Mouse (Mus musculus) CH12.LX (cell line): ENCODE results near the gene Thnsl1. TPM values are rescaled to one million over a fixed set of nuclear protein-coding genes. Genes with fewer than 3 reads are reported as not detected.

Source experiments
- DNase-seq: peaks from one replicate; pipeline ENCODE4 v3.0.0-alpha.2; 2013; ENCODE audit errors: extremely low read depth
- H3K27ac ChIP-seq: 2 replicates; pipeline ENCODE4 v1.5.1; 2012; ENCODE audit warnings: low read depth, mild to moderate bottlenecking, control low read depth, moderate library complexity; ENCODE audit not compliant: insufficient read depth
- H3K27me3 ChIP-seq: replicated peaks from 2 replicates; pipeline ENCODE3; 2012; ENCODE audit warnings: inconsistent platforms
- H3K36me3 ChIP-seq, 2 experiments: replicated peaks in 1 of 2; 2 replicates each; pipeline versions ENCODE3 to v1.6.1; 2012; ENCODE audit warnings: inconsistent platforms in 1 of 2, low read length in 1 of 2, mild to moderate bottlenecking in 1 of 2, mixed read lengths in 1 of 2, moderate library complexity in 1 of 2; ENCODE audit not compliant: control insufficient read depth in 1 of 2, insufficient read depth in 1 of 2
- H3K4me1 ChIP-seq, 2 experiments: 2 replicates each; pipeline ENCODE4 v1.6.1; 2012; ENCODE audit warnings: inconsistent platforms in 1 of 2, moderate library complexity in 1 of 2; ENCODE audit not compliant: insufficient read depth in 2 of 2, control insufficient read depth in 1 of 2
- H3K4me2 ChIP-seq: 2 replicates; pipeline ENCODE4 v1.6.1; 2012; ENCODE audit warnings: low read depth, mild to moderate bottlenecking, control low read depth; ENCODE audit not compliant: poor library complexity, insufficient read depth, severe bottlenecking
- H3K4me3 ChIP-seq, 3 experiments: fragments of 150-350 bp in 1 of 3; sonication (generic) in 1 of 3; replicated peaks in 1 of 3; 2 replicates each; pipeline versions ENCODE3 to v1.5.1; 2011 to 2012; ENCODE audit warnings: low read depth in 2 of 3, low read length in 2 of 3, mild to moderate bottlenecking in 2 of 3, moderate library complexity in 2 of 3, control low read depth in 1 of 3, improper control_type of control experiment in 1 of 3, inconsistent platforms in 1 of 3, mixed read lengths in 1 of 3; ENCODE audit not compliant: poor library complexity in 1 of 3
- H3K79me2 ChIP-seq: replicated peaks from 2 replicates; pipeline ENCODE4 v1.6.1; 2012; ENCODE audit warnings: mild to moderate bottlenecking, moderate library complexity; ENCODE audit not compliant: control insufficient read depth, poor library complexity, insufficient read depth, severe bottlenecking; ENCODE audit errors: extremely low read depth
- H3K9ac ChIP-seq: 2 replicates; pipeline ENCODE4 v1.6.1; 2012; ENCODE audit warnings: low read depth, mild to moderate bottlenecking, control low read depth, moderate library complexity; ENCODE audit not compliant: insufficient read depth
- H3K9me3 ChIP-seq: replicated peaks from 2 replicates; pipeline ENCODE3; 2012; ENCODE audit warnings: low read length, inconsistent platforms, mixed read lengths
- BHLHE40 ChIP-seq: IDR thresholded peaks from 2 replicates; pipeline ENCODE4 v1.6.1; 2011; ENCODE audit warnings: mild to moderate bottlenecking, low read depth, low read length, improper control_type of control experiment
- CTCF ChIP-seq, 2 experiments: IDR thresholded peaks in 1 of 2; conservative IDR thresholded peaks in 1 of 2; 2 replicates each; pipeline ENCODE4 v1.5.1; 2011 to 2012; ENCODE audit warnings: low read depth in 2 of 2, low read length in 2 of 2, improper control_type of control experiment in 1 of 2, inconsistent platforms in 1 of 2, mild to moderate bottlenecking in 1 of 2, moderate library complexity in 1 of 2
- EP300 ChIP-seq: IDR thresholded peaks from 2 replicates; pipeline ENCODE4 v1.6.1; 2011; ENCODE audit warnings: low read length, improper control_type of control experiment
- ETS1 ChIP-seq: conservative IDR thresholded peaks from 2 replicates; pipeline ENCODE4 v1.6.1; 2012; ENCODE audit warnings: low read depth, mild to moderate bottlenecking, inconsistent platforms, low read length, improper control_type of control experiment, moderate library complexity
- HCFC1 ChIP-seq: IDR thresholded peaks from 2 replicates; pipeline ENCODE4 v1.6.1; 2012; ENCODE audit warnings: low read depth, mild to moderate bottlenecking, inconsistent platforms, low read length, improper control_type of control experiment
- IRF4 ChIP-seq: IDR thresholded peaks from 2 replicates; pipeline ENCODE4 v1.6.1; 2014; ENCODE audit warnings: low read depth, mild to moderate bottlenecking, inconsistent platforms, low read length, improper control_type of control experiment
- MAZ ChIP-seq: IDR thresholded peaks from 2 replicates; pipeline ENCODE4 v1.6.1; 2012; ENCODE audit warnings: low read depth, mild to moderate bottlenecking, inconsistent platforms, low read length, improper control_type of control experiment, moderate library complexity
- MYC ChIP-seq: IDR thresholded peaks from 2 replicates; pipeline ENCODE4 v1.6.1; 2011; ENCODE audit warnings: low read depth, mild to moderate bottlenecking, improper control_type of control experiment, low read length
- NELFE ChIP-seq: IDR thresholded peaks from 2 replicates; pipeline ENCODE4 v1.6.1; 2011; ENCODE audit warnings: low read depth, low read length, improper control_type of control experiment
- PAX5 ChIP-seq: IDR thresholded peaks from 2 replicates; pipeline ENCODE4 v1.6.1; 2012; ENCODE audit warnings: low read length, inconsistent platforms, mixed read lengths
- POLR2A ChIP-seq: IDR thresholded peaks from 2 replicates; pipeline ENCODE4 v1.6.1; 2011; ENCODE audit warnings: low read depth, mild to moderate bottlenecking, improper control_type of control experiment, low read length
- RAD21 ChIP-seq: IDR thresholded peaks from 2 replicates; pipeline ENCODE4 v1.6.1; 2011; ENCODE audit warnings: low read depth, mild to moderate bottlenecking, low read length, improper control_type of control experiment, moderate library complexity
- SMC3 ChIP-seq: IDR thresholded peaks from 2 replicates; pipeline ENCODE4 v1.6.1; 2011; ENCODE audit warnings: low read depth, low read length, improper control_type of control experiment
- UBTF ChIP-seq: IDR thresholded peaks from 2 replicates; pipeline ENCODE4 v1.6.1; 2012; ENCODE audit warnings: low read depth, mild to moderate bottlenecking, inconsistent platforms, low read length, improper control_type of control experiment, moderate library complexity
- USF1 ChIP-seq: IDR thresholded peaks from 2 replicates; pipeline ENCODE4 v1.6.1; 2014; ENCODE audit warnings: low read depth, mild to moderate bottlenecking, inconsistent platforms, low read length, improper control_type of control experiment
- ZC3H11A ChIP-seq: IDR thresholded peaks from 2 replicates; pipeline ENCODE4 v1.6.1; 2012; ENCODE audit warnings: low read depth, mild to moderate bottlenecking, inconsistent platforms, low read length, improper control_type of control experiment
- dilution Hi-C: fragments of 300-500 bp; cut with MboI; formaldehyde crosslinking; loops from 2 replicates; pipeline ENCODE4 v1.14.3; 2020; ENCODE audit warnings: low sequenced_read_pairs; ENCODE audit not compliant: extremely low pct_unique_long_range_greater_than_20kb, extremely low pct_ligation_motif_present
- in situ Hi-C: fragments of 300-500 bp; cut with MboI; formaldehyde crosslinking; loops from 3 replicates; pipeline ENCODE4 v1.14.3; 2019; ENCODE audit warnings: low sequenced_read_pairs, low pct_ligation_motif_present, low pct_unique_long_range_greater_than_20kb, mixed read lengths
- polyA plus RNA-seq: library from polyadenylated mRNA; unstranded; fragments of >175 nt; gene quantifications from 2 replicates; pipeline ENCODE4 v1.2.1, GENCODE M21; 2012; ENCODE audit warnings: low read depth; ENCODE audit not compliant: insufficient read length
- total RNA-seq, 2 experiments: library from RNA; depleted of rRNA; stranded (reverse); fragments of 300-350 nt in 1 of 2; fragments of >200 nt in 1 of 2; gene quantifications; 2 replicates each; pipeline ENCODE4 v1.2.3; 2012 to 2014

Thnsl1 gene
- total and polyA plus RNA-seq, 3 experiments: 5.0 to 6.2 (median 6.1) TPM

- H3K4me1 ChIP-seq: peaks cover 0 to 4% of the 10 kb centered on the region in 2 experiments; a peak in 2 of 4 replicates
- dilution Hi-C loops: no loop called here
- H3K79me2 ChIP-seq: no peaks in the 10 kb centered on the region
- no peak overlapping the region for H3K9ac ChIP-seq
- no peak overlapping the region for H3K27ac ChIP-seq
- DNase-seq: peak; percentile 80
- no peaks in the 10 kb centered on the region for H3K36me3 ChIP-seq
- H3K4me3 ChIP-seq: no peak overlapping the region
- H3K27me3 ChIP-seq: no peaks in the 10 kb centered on the region
- no peaks in the 10 kb centered on the region for H3K9me3 ChIP-seq
- peak; percentile 40 for TF ChIP-seq ZC3H11A
- no peak for TF ChIP-seq MAZ
- TF ChIP-seq RAD21: peak; percentile 98
- TF ChIP-seq USF1: no peak
- no peak for TF ChIP-seq EP300
- TF ChIP-seq NELFE: 0 out of 2 replicates have a peak, but pooled peaks have one; percentile 14
- peak; percentile 93 to 94 for TF ChIP-seq CTCF (conservative IDR thresholded peaks at IDR 0.05 in 1 of 2, IDR thresholded peaks at IDR 0.05 in 1 of 2; ENCODE audit: low read depth in 2 of 2, low read length in 2 of 2)
- TF ChIP-seq ETS1: no peak
- no peak for TF ChIP-seq POLR2A
- TF ChIP-seq UBTF: no peak
- peak; percentile 88 for TF ChIP-seq SMC3
- TF ChIP-seq MYC: no peak
- TF ChIP-seq IRF4: peak; percentile 69
- TF ChIP-seq BHLHE40: no peak
- no peak overlapping the region for H3K4me2 ChIP-seq
- in situ Hi-C loops: no loop called here
Measured at GRCm38 (mm10) chr2:21261370-21262006, 56.0 kb downstream of the Thnsl1 start.

DNA sequence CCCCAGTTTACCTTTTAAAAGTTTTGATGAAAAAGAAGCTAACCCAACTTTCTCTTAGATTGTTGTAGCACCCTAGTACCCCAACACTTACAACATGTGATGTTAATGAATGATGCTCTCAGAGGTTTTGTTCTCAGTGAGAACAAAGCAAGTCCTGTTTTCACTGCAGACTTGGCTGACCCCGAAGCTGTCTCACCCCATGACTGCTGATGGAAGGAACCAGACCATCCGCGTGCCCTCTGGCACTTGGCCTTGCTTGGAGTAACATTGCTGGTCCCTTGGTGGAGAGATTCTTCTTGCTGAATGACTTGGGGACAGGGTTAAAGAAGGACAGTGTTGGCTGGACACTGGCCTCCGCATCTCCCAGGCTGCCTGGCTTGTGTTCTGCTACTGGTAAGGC is 58.5 kb downstream of the Thnsl1 start:
- Histone ChIP-seq H3K27me3 (no peaks in the 10 kb centered on the region), H3K36me3 (no peaks in the 10 kb centered on the region), H3K4me3 (no peak overlapping the region), H3K79me2 (no peaks in the 10 kb centered on the region), H3K4me1 (peaks cover 0 to 4% of the 10 kb centered on the region in 2 experiments; a peak in 2 of 4 replicates), H3K9ac (no peak overlapping the region), H3K27ac (no peak overlapping the region)
- no peak for DNase-seq
- dilution Hi-C loops: no loop called here
- in situ Hi-C loops: no loop called here
- TF ChIP-seq HCFC1 (no peak), PAX5 (no peak)
- TF ChIP-seq, all 38 proteins: peak for 0
- Histone ChIP-seq H3K4me2 (no peak overlapping the region), H3K9me3 (no peaks in the 10 kb centered on the region)

Other genes starting within 250 kb of the Thnsl1 start
- gene Arhgap21, start 236.8 kb upstream of the Thnsl1 start, total RNA-seq (2012; rRNA removed): 7.2 and 10.8 TPM in 2 replicates
- gene Arhgap21, start 236.8 kb upstream of the Thnsl1 start, total RNA-seq (2014; rRNA removed): 5.2 and 7.6 TPM in 2 replicates
- gene Arhgap21, start 236.8 kb upstream of the Thnsl1 start, polyA plus RNA-seq: 22.7 and 25.0 TPM in 2 replicates
- gene Enkur, start 359 bp upstream of the Thnsl1 start, total RNA-seq (2012; rRNA removed): 0.13 and 0.21 TPM in 2 replicates
- gene Enkur, start 359 bp upstream of the Thnsl1 start, total RNA-seq (2014; rRNA removed): 0.20 and 0.64 TPM in 2 replicates
- 0.39 and 0.48 TPM in 2 replicates for gene Enkur, start 359 bp upstream of the Thnsl1 start, polyA plus RNA-seq
- not detected in 2 replicates for gene Gpr158, start 161.8 kb downstream of the Thnsl1 start, total RNA-seq (2012; rRNA removed)
- gene Gpr158, start 161.8 kb downstream of the Thnsl1 start, total RNA-seq (2014; rRNA removed): not detected in 2 replicates
- gene Gpr158, start 161.8 kb downstream of the Thnsl1 start, polyA plus RNA-seq: not detected in 2 replicates